Mouse (Mus musculus) left cerebral cortex, postnatal 14 days (tissue): Measurements from ENCODE around the gene Fn1. TPM values are rescaled to one million over a fixed set of nuclear protein-coding genes. Genes with fewer than 3 reads are reported as not detected.

Experiments used
- DNase-seq, 2 experiments: peaks; one replicate each; pipeline ENCODE4 v3.0.0; 2021 to 2022; ENCODE audit warnings: low spot score in 2 of 2, mixed read lengths in 1 of 2
- intact Hi-C: fragments of 180-260 bp; cut with DNase I; formaldehyde crosslinking; loops from one replicate; pipeline ENCODE4 v1.15.1; 2025
- total RNA-seq, 2 experiments: library from RNA; stranded (reverse); gene quantifications; 2 replicates each; pipeline ENCODE4 v1.2.3; 2021

The Fn1 gene
- total RNA-seq, 2 experiments from 2014 or later, result 88.4 to 101 TPM

DNA sequence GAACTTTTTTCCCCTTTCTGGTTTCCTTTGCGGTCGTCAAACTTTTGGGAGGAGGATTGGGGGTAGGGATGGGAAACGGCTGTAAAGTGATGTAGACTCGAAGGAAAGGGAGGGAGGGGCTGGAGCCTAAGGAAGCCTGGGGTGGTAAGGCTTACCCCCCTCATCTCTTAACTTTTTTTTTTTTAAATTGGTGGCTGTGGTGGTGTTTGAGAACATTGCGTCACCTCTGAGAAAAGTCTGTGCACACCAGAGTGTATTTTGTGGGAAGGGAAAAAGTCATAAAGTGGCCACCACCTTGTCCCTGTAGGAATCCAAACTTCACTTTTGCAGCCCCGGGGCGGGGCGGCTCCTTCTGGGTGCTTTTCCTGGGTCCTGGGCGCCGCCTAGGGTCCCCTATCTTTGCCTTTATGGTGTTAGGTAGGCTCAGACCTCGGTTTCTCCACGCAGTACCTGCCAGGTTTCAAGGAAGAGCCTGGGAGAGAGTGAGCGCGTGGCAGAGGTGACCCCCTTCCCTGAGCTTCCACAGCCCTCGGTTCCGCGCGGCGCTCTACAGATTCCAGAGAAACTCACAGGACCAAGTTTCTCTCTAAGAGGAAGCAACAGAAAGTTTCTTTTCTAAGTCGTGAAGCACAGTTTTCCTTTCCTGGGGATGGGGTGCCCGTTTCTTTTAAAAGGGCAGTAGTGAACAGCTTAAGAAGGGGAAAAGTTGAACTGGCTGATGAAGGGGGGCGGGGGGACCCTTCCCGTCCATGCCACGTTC, 580 bp upstream of the Fn1 start:
- intact Hi-C loops, result no loop called here
- no peak for DNase-seq

DNA sequence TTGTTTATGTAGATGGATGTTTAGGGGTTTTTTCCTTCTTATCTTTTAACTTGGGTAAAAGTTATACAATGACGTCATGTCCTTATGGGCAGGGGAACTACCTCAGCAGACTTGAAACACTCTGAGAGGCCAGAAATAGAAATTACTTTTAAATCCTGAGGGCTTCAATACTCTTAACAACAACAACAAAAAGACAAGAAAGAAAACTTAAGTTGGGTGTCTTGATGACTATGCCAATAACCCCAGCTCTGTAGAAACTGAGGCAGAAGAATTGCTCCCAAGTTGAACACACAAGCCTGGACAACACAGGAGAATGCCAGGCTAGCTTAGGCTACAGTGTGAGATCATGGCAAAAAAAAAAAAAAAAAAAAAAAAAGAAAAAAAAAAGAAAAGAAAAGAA, 1.2 kb downstream of the Fn1 start:
- no peak for DNase-seq
- intact Hi-C loops, result no loop called here

DNA sequence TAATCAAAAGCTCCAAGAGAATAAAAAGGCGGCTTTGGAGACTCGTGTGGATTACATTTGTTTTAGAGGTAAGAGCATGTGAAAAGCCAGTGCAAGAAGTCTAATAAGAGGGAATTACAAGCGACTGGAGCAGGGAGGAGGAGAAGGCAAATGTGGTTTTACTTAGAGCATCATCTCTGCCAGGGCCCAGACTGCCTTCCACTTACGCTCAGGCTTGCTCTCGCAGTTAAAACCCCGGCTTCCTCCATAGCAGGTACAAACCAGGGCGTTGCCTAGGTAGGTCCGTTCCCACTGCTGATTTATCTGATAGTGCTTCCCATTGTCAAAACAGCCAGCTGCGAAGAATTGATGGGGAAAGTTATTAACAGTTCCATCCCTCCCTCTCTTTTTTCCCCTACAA, 1.7 kb downstream of the Fn1 start:
- DNase-seq, result no peak
- intact Hi-C loops, result no loop called here

DNA sequence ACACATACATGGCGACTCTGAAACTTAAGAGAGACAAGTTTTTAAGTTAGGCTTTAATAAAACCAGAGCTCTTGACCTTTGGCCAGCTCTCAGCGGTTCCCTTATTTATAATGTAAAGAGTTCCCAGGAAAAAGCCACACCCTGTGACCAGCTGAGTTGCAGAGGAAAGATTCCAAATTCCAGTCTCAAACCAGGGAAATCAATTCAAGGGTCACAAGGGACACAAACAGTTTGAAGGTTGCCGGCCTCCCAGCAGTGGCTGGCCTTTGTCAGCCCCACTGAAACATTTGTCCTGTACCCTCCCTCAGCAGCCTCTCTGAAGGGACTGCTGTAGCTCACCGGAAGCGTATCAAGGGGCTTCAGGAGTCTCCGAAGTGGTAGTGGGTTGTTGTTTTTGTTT, 2.3 kb downstream of the Fn1 start:
- intact Hi-C loops, result no loop called here
- no peak for DNase-seq

GRCm38 (mm10) chr1:71648166-71648565, 4.8 kb downstream of the Fn1 start:
- no peak for DNase-seq

DNA sequence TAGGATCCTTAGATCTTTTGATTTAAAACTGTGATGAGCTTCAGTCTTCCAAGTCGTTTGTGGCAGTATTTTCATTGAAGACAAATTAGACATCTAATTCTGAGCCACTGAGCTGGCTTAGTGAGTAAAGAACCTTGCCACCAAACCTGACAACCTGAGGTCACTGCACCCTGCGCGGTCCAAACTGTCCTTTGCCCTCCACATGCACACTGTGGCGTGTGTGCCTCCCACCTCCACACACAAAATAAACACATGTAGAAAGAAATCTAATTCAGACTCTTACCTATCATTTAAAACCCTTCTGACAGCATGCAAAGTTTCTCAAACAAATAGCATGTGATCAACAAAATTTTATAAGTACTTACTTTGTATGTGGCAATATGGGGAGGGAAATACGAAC, 6.2 kb downstream of the Fn1 start:
- no peak for DNase-seq
- intact Hi-C loops, result no loop called here

More at GRCm38 (mm10) chr1:71648166-71648565, 4.8 kb downstream of the Fn1 start:
- intact Hi-C loops, result no loop called here

DNA sequence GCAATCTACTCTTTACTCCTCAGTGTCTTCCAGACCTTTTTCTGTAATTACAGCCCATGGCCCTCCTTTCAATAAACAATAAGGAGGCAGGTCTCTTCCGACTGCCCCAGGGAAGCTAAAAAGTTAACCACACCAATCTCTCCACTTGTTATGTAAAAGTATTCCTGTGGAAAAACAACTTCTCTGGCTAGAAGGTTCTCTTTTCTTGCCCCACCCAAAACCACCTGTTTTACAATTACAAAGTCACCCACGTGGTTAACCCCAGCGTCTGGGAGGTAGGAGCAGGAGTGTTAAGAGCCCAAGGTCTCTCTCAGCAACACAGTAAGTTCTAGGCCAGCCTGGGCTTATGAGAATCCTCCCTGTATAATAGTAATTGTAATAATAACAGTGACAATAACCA, 7.0 kb downstream of the Fn1 start:
- DNase-seq, result no peak
- intact Hi-C loops, result no loop called here

- intact Hi-C loops, result no loop called here
- no peak for DNase-seq
Observed at GRCm38 (mm10) chr1:71645466-71645865, 7.5 kb downstream of the Fn1 start.

GRCm38 (mm10) chr1:71642794-71643193, 10.2 kb downstream of the Fn1 start:
- DNase-seq, result no peak
- intact Hi-C loops, result no loop called here

- intact Hi-C loops, result no loop called here
- no peak for DNase-seq
Observed at GRCm38 (mm10) chr1:71641206-71641605, 11.8 kb downstream of the Fn1 start.

DNA sequence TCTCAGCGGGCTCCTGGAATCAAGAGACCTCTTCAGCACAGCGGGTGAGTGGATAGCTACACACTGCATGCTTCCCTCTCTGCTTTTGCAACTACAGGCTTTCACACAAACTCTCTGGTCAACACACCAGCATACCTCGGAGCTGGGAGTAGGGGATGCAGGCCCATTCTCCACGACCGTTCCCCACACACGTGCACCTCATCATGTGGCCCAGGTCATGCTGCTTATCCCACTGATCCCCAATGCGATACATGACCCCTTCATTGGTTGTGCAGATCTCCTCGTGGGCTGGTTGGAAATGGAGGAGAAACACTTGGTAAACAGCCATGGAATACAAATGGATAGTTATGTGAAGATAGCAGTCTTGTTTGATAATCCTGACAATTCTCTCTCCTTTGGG, 12.8 kb downstream of the Fn1 start:
- DNase-seq, result no peak
- intact Hi-C loops, result no loop called here

DNA sequence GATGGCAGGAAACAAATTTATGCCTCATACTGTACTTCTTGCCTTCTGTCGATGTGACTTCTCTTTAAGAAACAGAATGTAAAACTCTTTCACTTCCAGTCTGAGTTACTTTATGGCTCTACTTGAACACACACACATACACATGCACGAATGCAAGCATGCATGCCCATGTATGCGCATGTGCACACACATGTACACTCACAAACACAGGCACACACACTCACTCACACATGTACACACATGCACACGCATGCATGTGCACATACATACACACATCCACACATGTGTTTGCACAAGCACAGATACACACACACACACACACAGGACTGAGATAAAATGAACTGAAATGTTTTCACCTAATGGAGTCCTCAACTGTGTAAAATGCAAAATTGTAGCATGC, 16.3 kb downstream of the Fn1 start:
- intact Hi-C loops, result no loop called here
- DNase-seq, result no peak

DNA sequence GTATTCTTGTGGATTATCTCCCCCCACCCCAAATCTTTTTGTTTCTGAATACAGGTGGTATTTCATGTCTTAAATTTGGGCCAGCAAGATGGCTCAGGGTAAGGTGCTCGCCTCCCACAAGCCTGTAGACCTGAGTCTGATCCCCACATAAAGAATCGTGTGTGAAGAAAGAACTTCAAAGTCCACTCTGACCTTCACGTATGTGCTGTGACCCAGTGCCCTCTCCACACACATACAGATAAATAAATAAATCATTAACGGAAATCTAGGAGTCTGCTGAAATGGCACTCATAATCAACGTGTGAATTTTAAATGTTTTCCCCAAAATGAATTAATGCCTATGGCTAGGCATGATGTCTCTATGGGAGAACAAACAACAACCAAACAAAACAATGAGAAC, 16.9 kb downstream of the Fn1 start:
- intact Hi-C loops, result no loop called here

GRCm38 (mm10) chr1:71635101-71636014, 17.6 kb downstream of the Fn1 start:
- intact Hi-C loops, result no loop called here
- no peak for DNase-seq

More for the DNA sequence above, 16.9 kb downstream of the Fn1 start:
- DNase-seq, result no peak

DNA sequence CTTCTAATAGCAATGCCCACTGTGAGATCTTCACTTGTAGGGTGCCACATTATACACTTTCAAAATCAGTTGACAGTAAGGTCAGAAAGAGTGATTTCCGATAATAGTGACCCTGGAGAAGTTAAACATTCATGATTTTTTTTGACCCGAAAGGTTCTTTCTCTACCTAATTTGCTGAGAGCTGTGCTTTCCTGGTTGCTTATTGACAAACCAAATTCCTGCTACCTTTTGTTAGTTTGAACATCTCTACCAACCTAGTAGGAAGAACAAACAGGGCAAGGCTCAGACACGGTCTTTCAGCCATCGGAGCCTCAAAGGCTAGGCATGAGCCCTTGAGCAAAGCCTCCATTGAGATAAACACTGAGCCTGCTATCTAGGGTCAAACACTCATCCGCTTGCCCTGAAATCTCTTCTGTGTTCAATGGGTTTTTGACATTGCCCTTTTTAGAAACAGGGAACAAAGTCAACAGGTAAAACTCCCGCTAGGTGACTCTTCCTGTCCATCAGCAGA, 18.5 kb downstream of the Fn1 start:
- DNase-seq, result no peak
- intact Hi-C loops, result no loop called here

GRCm38 (mm10) chr1:71632387-71632786, 20.6 kb downstream of the Fn1 start:
- intact Hi-C loops, result no loop called here
- DNase-seq, result no peak

GRCm38 (mm10) chr1:71631811-71632210, 21.2 kb downstream of the Fn1 start:
- intact Hi-C loops, result no loop called here
- no peak for DNase-seq

DNA sequence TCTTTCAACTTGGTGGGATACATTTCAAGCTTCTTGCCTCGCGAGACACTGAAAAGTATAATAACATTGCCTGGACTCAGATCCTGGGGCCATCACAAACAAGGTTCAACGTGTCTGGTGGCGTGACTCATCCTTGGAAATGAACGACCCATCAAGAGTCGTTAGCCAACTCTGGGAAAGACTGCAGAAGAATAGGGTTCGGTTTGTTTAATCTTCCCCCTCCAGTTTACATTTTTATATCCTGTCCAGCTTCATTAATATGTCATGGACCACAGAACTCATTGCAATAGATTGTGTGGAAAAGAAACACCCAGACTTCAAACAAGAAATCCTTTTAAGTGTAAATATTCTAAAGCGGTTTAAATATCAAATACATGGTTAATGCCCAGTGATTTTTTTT, 22.8 kb downstream of the Fn1 start:
- intact Hi-C loops, result no loop called here
- no peak for DNase-seq

GRCm38 (mm10) chr1:71623625-71624024, 29.4 kb downstream of the Fn1 start:
- intact Hi-C loops, result no loop called here
- DNase-seq, result no peak

- DNase-seq, result no peak
- intact Hi-C loops, result no loop called here
Observed at GRCm38 (mm10) chr1:71621526-71621925, 31.5 kb downstream of the Fn1 start.
